Mouse (Mus musculus) stomach, postnatal 0 days (tissue): ENCODE measurements at regions not wholly inside any gene's neighbourhood (a gene's known extent, or its start where the extent isn't known, plus 50 kb on each side); places are given as distances from the start of the nearest gene placed in this dataset.

Source experiments
- ATAC-seq: fragments of 200-750 bp; cut with Nextera tagmentation; 2 replicates; pipeline ENCODE4 v1.8.0; 2017; ENCODE audit not compliant: low FRiP score, low TSS enrichment
- DNase-seq: peaks from one replicate; pipeline ENCODE4 v3.0.0-alpha.2; 2016; ENCODE audit warnings: low spot score
- H3K27ac ChIP-seq: fragments of 300-500 bp; sonication (generic); replicated peaks from 2 replicates; pipeline ENCODE4 v1.5.1; 2014; ENCODE audit warnings: mild to moderate bottlenecking, control low read depth
- H3K27me3 ChIP-seq: fragments of 300-500 bp; sonication (generic); 2 replicates; pipeline ENCODE4 v1.6.1; 2014; ENCODE audit warnings: low read length; ENCODE audit not compliant: control insufficient read depth, insufficient read depth
- H3K36me3 ChIP-seq: fragments of 300-500 bp; sonication (generic); 2 replicates; pipeline ENCODE4 v1.6.1; 2014; ENCODE audit warnings: low read length, mixed read lengths; ENCODE audit not compliant: control insufficient read depth, insufficient read depth
- H3K4me1 ChIP-seq: fragments of 300-500 bp; sonication (generic); replicated peaks from 2 replicates; pipeline ENCODE4 v1.6.1; 2014; ENCODE audit warnings: antibody characterized with exemption; ENCODE audit not compliant: control insufficient read depth, insufficient read depth
- H3K4me2 ChIP-seq: fragments of 300-500 bp; sonication (generic); replicated peaks from 2 replicates; pipeline ENCODE4 v1.6.1; 2014; ENCODE audit warnings: low read depth, mild to moderate bottlenecking, control low read depth, moderate library complexity
- H3K4me3 ChIP-seq: fragments of 300-500 bp; sonication (generic); 2 replicates; pipeline ENCODE4 v1.5.1; 2014; ENCODE audit warnings: low read depth, low read length, control low read depth
- H3K9ac ChIP-seq: fragments of 300-500 bp; sonication (generic); 2 replicates; pipeline ENCODE4 v1.6.1; 2014; ENCODE audit warnings: mild to moderate bottlenecking, low read length, control low read depth, mixed read lengths
- H3K9me3 ChIP-seq: fragments of 300-500 bp; sonication (generic); 2 replicates; pipeline ENCODE4 v1.6.1; 2016; ENCODE audit warnings: low read length; ENCODE audit not compliant: control insufficient read depth
- CTCF ChIP-seq: IDR thresholded peaks from 2 replicates; pipeline ENCODE4 v1.5.1; 2016; ENCODE audit warnings: antibody characterized with exemption, low read depth, mild to moderate bottlenecking, moderate library complexity
- EP300 ChIP-seq: optimal IDR thresholded peaks from 2 replicates; pipeline ENCODE3; 2016; ENCODE audit warnings: antibody characterized with exemption
- WGBS: fragments of 180-500 bp; shearing (Covaris S2); extraction: QIAGEN DNeasy Blood & Tissue Kit; methylation state at CpG from one replicate; pipeline ENCODE4 v1.1.7; 2014; 5-methylcytosine and 5-hydroxymethylcytosine counted together

DNA sequence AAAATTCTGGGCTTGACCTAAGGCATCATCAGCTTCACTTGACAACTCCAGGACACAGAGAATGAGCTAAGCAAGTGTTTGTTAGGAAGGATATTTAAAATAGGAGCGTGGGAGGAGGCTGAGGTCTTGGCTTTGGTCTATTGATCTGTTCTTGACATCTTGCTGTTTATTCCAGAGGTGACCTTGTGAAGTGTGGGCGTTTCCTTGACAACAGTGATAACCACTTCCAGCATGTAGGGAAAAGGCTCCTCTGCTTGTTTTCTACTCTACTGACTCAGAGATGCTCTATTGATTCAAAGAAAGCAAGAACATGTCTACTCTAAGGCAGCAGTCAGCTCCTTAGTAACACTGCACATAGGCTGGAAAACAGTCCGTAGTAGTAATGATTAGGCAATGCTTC, 392.6 kb downstream of the Basp1 start:
- H3K4me2 ChIP-seq: no peak overlapping the region
- DNase-seq: no peak

DNA sequence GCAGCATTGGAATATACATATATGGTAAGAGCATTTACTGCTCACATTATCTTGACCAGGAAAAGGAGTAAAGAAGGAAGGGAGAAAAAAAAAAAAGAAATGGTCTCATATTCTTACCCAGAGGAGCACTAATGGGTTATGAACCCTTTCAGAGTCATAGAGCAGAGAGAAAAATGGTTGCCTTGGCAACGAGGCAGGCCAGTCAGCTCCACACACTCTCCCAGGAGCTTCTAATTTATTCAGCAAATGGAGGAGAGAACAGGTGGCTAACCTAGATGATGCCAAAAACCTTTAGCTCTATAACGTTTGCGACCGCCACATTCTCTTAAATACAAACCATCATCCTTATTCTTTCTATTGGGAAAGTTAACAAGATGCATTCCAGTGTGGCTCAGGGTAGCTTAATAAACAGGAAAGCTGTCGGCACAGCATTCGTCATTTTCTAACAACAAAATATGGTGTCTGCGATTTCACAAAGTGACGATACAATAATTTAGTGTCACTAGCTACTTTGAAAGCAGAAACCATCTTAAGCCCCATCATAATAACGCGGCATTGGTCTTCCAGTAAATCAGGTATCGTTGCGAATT, 394.1 kb downstream of the Basp1 start:
- Histone ChIP-seq H3K4me2 (no peak overlapping the region), H3K27ac (no peak overlapping the region), H3K4me3 (no peak overlapping the region), H3K9ac (no peak overlapping the region), H3K27me3 (no peaks in the 10 kb centered on the region), H3K9me3 (no peaks in the 10 kb centered on the region), H3K4me1 (no peaks in the 10 kb centered on the region), H3K36me3 (no peaks in the 10 kb centered on the region)
- no peak for ATAC-seq
- no peak for DNase-seq
- no peak for TF ChIP-seq EP300
- TF ChIP-seq CTCF: no peak
- WGBS: 66% methylated on average over 12 of the region's 12 CpGs

More for the DNA sequence above, 392.6 kb downstream of the Basp1 start:
- Histone ChIP-seq H3K9ac (no peak overlapping the region), H3K4me1 (no peaks in the 10 kb centered on the region), H3K9me3 (no peaks in the 10 kb centered on the region), H3K36me3 (no peaks in the 10 kb centered on the region), H3K4me3 (no peak overlapping the region), H3K27ac (no peak overlapping the region), H3K27me3 (no peaks in the 10 kb centered on the region)
- WGBS: 48% methylated on average over 3 of the region's 3 CpGs
- no peak for ATAC-seq
- TF ChIP-seq CTCF (no peak), EP300 (no peak)

DNA sequence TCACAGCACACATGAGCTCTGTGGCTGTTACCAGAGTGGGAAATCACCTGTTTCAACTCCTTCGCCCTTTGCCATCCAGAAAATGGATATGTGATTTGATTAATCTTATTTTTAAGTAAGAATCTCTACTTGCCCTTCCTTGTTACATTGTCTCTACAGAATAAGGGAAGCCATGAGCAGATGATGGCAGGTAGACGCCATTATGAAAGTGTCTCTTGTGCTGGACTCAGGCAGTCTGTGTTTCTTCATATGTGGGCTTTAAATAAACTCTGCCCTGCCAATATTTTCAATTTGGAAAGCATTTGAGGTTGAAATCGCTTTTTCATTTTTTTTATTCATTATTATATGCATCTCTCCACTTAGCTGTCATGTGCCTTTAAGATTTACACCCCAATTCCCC, 394.6 kb downstream of the Basp1 start:
- no peak for TF ChIP-seq CTCF
- no peak overlapping the region for H3K9ac ChIP-seq
- 80% methylated on average over 3 of the region's 3 CpGs for WGBS
- H3K4me1 ChIP-seq: no peaks in the 10 kb centered on the region
- no peaks in the 10 kb centered on the region for H3K27me3 ChIP-seq
- ATAC-seq (no peak), DNase-seq (no peak)
- no peaks in the 10 kb centered on the region for H3K9me3 ChIP-seq
- H3K4me3 ChIP-seq: no peak overlapping the region
- H3K36me3 ChIP-seq: no peaks in the 10 kb centered on the region
- no peak overlapping the region for H3K4me2 ChIP-seq
- H3K27ac ChIP-seq: no peak overlapping the region

DNA sequence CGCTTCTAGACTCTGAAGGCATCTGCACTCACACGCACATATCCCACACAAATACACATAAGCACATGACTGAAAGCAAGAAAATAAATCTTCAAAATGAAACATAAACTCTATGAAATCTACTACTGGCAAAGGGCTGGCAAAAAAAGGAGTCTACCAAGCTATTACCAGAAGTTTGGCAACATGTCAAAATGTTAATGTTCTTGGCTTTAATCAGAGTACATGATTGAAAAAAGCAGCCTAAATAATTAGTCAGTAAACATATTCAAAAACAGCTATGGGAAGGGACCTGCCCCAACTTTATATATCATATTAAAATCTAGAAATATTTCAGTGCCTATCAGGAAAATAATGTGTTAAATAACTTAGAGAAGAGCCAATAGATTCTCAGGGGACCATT, 405.8 kb downstream of the Basp1 start:
- H3K4me2 ChIP-seq: no peak overlapping the region
- H3K27me3 ChIP-seq: no peaks in the 10 kb centered on the region
- no peaks in the 10 kb centered on the region for H3K9me3 ChIP-seq
- no peak overlapping the region for H3K27ac ChIP-seq
- no peak for TF ChIP-seq CTCF
- TF ChIP-seq EP300: no peak
- no peak overlapping the region for H3K9ac ChIP-seq
- no peak overlapping the region for H3K4me3 ChIP-seq
- no peaks in the 10 kb centered on the region for H3K36me3 ChIP-seq
- DNase-seq (no peak), ATAC-seq (no peak)
- 83% methylated on average over 2 of the region's 2 CpGs for WGBS
- no peaks in the 10 kb centered on the region for H3K4me1 ChIP-seq

DNA sequence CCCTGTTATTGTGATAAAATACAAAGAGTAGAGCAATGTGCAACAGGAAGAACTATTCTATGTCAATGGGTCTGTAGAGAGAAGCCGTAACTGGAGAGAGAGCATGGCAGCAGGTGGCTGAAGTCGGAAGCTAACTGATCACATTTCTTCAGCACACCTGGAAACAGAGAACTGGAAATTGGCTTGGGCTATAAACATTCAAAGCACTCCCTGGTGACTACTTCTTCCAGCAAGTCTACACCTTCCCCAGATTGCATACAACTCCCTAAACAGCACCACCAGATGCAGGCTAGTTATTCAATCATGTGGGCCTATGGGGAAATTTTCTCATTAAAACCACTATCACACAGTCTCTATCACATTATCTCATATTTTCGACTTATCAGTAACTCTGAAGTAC, 413.4 kb downstream of the Basp1 start:
- Histone ChIP-seq H3K36me3 (no peaks in the 10 kb centered on the region), H3K4me3 (no peak overlapping the region), H3K27me3 (no peaks in the 10 kb centered on the region), H3K4me2 (no peak overlapping the region), H3K9ac (no peak overlapping the region), H3K27ac (no peak overlapping the region), H3K9me3 (no peaks in the 10 kb centered on the region), H3K4me1 (no peaks in the 10 kb centered on the region)
- ATAC-seq (no peak), DNase-seq (no peak)
- TF ChIP-seq EP300: no peak
- WGBS: 92% methylated on average over 3 of the region's 3 CpGs

DNA sequence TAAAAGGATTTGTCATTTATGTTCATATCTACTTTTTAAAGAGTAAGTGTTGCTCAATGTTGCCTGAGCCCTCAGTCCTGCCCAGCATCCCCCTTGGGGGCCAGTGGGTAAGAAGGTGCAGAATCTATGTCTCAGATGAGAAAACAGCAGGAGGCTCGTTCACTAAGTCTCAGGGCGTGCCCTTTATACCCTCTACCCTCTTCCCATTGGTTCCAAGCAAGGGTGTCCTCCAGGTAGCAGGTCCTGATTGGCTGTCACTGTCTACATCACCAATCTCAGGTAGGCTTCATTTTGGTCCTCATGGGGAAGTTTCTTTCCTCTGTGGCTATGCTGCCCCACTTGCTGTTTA, 420.3 kb downstream of the Basp1 start:
- Histone ChIP-seq H3K36me3 (no peaks in the 10 kb centered on the region), H3K4me3 (no peak overlapping the region), H3K9ac (no peak overlapping the region), H3K27me3 (no peaks in the 10 kb centered on the region), H3K9me3 (no peaks in the 10 kb centered on the region), H3K4me2 (no peak overlapping the region), H3K4me1 (no peaks in the 10 kb centered on the region), H3K27ac (no peak overlapping the region)
- 75% methylated on average over 2 of the region's 2 CpGs for WGBS
- DNase-seq (no peak), ATAC-seq (no peak)
- TF ChIP-seq EP300: no peak
- TF ChIP-seq CTCF: no peak
